In genomic region chr4:155235311-155236119, GRCm38 (mm10) we compare ENCODE assay signal across 9 mouse cellular contexts. TPM values are rescaled to one million over a fixed set of nuclear protein-coding genes. Genes with fewer than 3 reads are reported as not detected.
DNase-seq lines count a peak whose midpoint lies in the region; ATAC-seq and TF ChIP-seq lines count a peak whose summit lies in the region.
"Had no signal": no experiment of that assay in that cellular context is flagged by ENCODE, and none has a peak within 500 bp of the region (broad histone marks: within the 10 kb centered on the region; RNA-seq: fewer than 3 reads in every experiment).

No protein-coding gene starts in this region.

- H3K9ac ChIP-seq in CH12.LX (ENCODE audit: insufficient read depth, low read depth), result no peak overlapping the region
- H3K9ac ChIP-seq in heart, embryonic 13.5 days, result peak overlapping the region; percentile 79
- peak overlapping the region; percentile 45 for H3K9ac ChIP-seq in kidney, embryonic 15.5 days
- H3K9ac ChIP-seq in limb, embryonic 14.5 days (ENCODE audit: low read depth, low read length, severe bottlenecking), result peak overlapping the region; percentile 53
- H3K9ac ChIP-seq in midbrain, embryonic 14.5 days (replicated peaks; ENCODE audit: low read length), result peak overlapping the region; percentile 47

- TF ChIP-seq RAD21 in CH12.LX (IDR thresholded peaks at IDR 0.05; ENCODE audit: low read depth, low read length), result no peak

- H3K27me3 ChIP-seq in CH12.LX (replicated peaks), result peaks cover 27% of the 10 kb centered on the region
- no peaks in the 10 kb centered on the region for H3K27me3 ChIP-seq in forebrain, embryonic 10.5 days (ENCODE audit: poor library complexity, severe bottlenecking)
- H3K27me3 ChIP-seq in heart, embryonic 13.5 days (replicated peaks), result no peaks in the 10 kb centered on the region
- no peaks in the 10 kb centered on the region for H3K27me3 ChIP-seq in kidney, embryonic 15.5 days
- no peaks in the 10 kb centered on the region for H3K27me3 ChIP-seq in limb, embryonic 14.5 days (ENCODE audit: control insufficient read depth, insufficient read depth, low read length)
- no peaks in the 10 kb centered on the region for H3K27me3 ChIP-seq in midbrain, embryonic 14.5 days (ENCODE audit: control insufficient read depth, insufficient read depth, low read length)

- H3K4me1 ChIP-seq in CH12.LX (ENCODE audit: control insufficient read depth in 1 of 2, insufficient read depth in 2 of 2), result peaks cover 44 to 48% of the 10 kb centered on the region in 2 experiments
- peaks cover 59% of the 10 kb centered on the region for H3K4me1 ChIP-seq in forebrain, embryonic 10.5 days
- peaks cover 71% of the 10 kb centered on the region for H3K4me1 ChIP-seq in heart, embryonic 13.5 days
- H3K4me1 ChIP-seq in kidney, embryonic 15.5 days, result peaks cover 71% of the 10 kb centered on the region
- peaks cover 71% of the 10 kb centered on the region for H3K4me1 ChIP-seq in limb, embryonic 14.5 days (ENCODE audit: control insufficient read depth, insufficient read depth, low read length)
- H3K4me1 ChIP-seq in midbrain, embryonic 14.5 days (ENCODE audit: control insufficient read depth, insufficient read depth, low read length), result peaks cover 23% of the 10 kb centered on the region

- in situ Hi-C loops in CH12.LX (cut with MboI; ENCODE audit: low pct_ligation_motif_present, low pct_unique_long_range_greater_than_20kb, low sequenced_read_pairs), result loop anchor here (25.0 kb wide), 1 partner anchor 273 kb away; the partner anchor contains the start of genes Hes5 and Pank4

- no peak for DNase-seq in CH12.LX (ENCODE audit: extremely low read depth)
- peak; percentile 95 for DNase-seq in brain, embryonic 14.5 days (ENCODE audit: low read depth)
- DNase-seq in forebrain, embryonic 10.5 days (ENCODE audit: extremely low spot score, low spot score), result peak; percentile 83
- DNase-seq in limb, embryonic 14.5 days (ENCODE audit: low spot score), result peak; percentile 93
- DNase-seq in midbrain, embryonic 14.5 days, result peak; percentile 89
- peak; percentile 88 for DNase-seq in testis, postnatal 10 days (ENCODE audit: low spot score)

- H3K9me3 ChIP-seq in CH12.LX (replicated peaks; ENCODE audit: low read length), result no peaks in the 10 kb centered on the region
- no peaks in the 10 kb centered on the region for H3K9me3 ChIP-seq in forebrain, embryonic 10.5 days
- H3K9me3 ChIP-seq in heart, embryonic 13.5 days, result no peaks in the 10 kb centered on the region
- H3K9me3 ChIP-seq in kidney, embryonic 15.5 days (replicated peaks), result no peaks in the 10 kb centered on the region
- no peaks in the 10 kb centered on the region for H3K9me3 ChIP-seq in limb, embryonic 14.5 days (ENCODE audit: control insufficient read depth, low read length)
- H3K9me3 ChIP-seq in midbrain, embryonic 14.5 days (ENCODE audit: control insufficient read depth, low read length), result no peaks in the 10 kb centered on the region

- H3K4me3 ChIP-seq in CH12.LX (replicated peaks in 1 of 3; ENCODE audit: low read depth in 2 of 3, low read length in 2 of 3, poor library complexity in 1 of 3), result no peak overlapping the region
- H3K4me3 ChIP-seq in forebrain, embryonic 10.5 days, result peak overlapping the region; percentile 38
- H3K4me3 ChIP-seq in heart, embryonic 13.5 days, result peak overlapping the region; percentile 35
- 0 out of 2 replicates have a peak overlapping the region, but pooled peaks have one; percentile 13 for H3K4me3 ChIP-seq in kidney, embryonic 15.5 days (replicated peaks)
- peak overlapping the region; percentile 11; the same call in 1 of the 2 replicates for H3K4me3 ChIP-seq in limb, embryonic 14.5 days (replicated peaks; ENCODE audit: low read length)
- H3K4me3 ChIP-seq in midbrain, embryonic 14.5 days (replicated peaks; ENCODE audit: low read depth, low read length), result no peak overlapping the region
- H3K4me3 ChIP-seq: erythroblast, embryonic 14.5 days had no signal

- dilution Hi-C loops in CH12.LX (cut with MboI; ENCODE audit: extremely low pct_ligation_motif_present, extremely low pct_unique_long_range_greater_than_20kb, low sequenced_read_pairs), result no loop called here

- TF ChIP-seq CTCF in CH12.LX (conservative IDR thresholded peaks at IDR 0.05 in 1 of 2, IDR thresholded peaks at IDR 0.05 in 1 of 2; ENCODE audit: low read depth in 2 of 2, low read length in 2 of 2), result no peak
- TF ChIP-seq CTCF in brain, embryonic 14.5 days (IDR thresholded peaks at IDR 0.05; ENCODE audit: borderline replicate concordance, extremely low read depth, insufficient read depth, insufficient read length), result no peak

- H3K36me3 ChIP-seq in CH12.LX (replicated peaks in 1 of 2; ENCODE audit: control insufficient read depth in 1 of 2, insufficient read depth in 1 of 2, low read length in 1 of 2), result no peaks in the 10 kb centered on the region
- no peaks in the 10 kb centered on the region for H3K36me3 ChIP-seq in forebrain, embryonic 10.5 days (replicated peaks)
- no peaks in the 10 kb centered on the region for H3K36me3 ChIP-seq in heart, embryonic 13.5 days
- no peaks in the 10 kb centered on the region for H3K36me3 ChIP-seq in kidney, embryonic 15.5 days
- no peaks in the 10 kb centered on the region for H3K36me3 ChIP-seq in limb, embryonic 14.5 days (ENCODE audit: control insufficient read depth, insufficient read depth, low read length)
- no peaks in the 10 kb centered on the region for H3K36me3 ChIP-seq in midbrain, embryonic 14.5 days (ENCODE audit: control insufficient read depth, insufficient read depth, low read length)

- TF ChIP-seq POLR2A in CH12.LX (IDR thresholded peaks at IDR 0.05; ENCODE audit: low read depth, low read length), result no peak
- TF ChIP-seq POLR2A in brain, embryonic 14.5 days (IDR thresholded peaks at IDR 0.05; ENCODE audit: borderline replicate concordance, extremely low read depth, insufficient read depth, insufficient read length, poor library complexity, severe bottlenecking), result peak; percentile 26; the same call in 1 of the 2 replicates
- TF ChIP-seq POLR2A in limb, embryonic 14.5 days (IDR thresholded peaks at IDR 0.05; ENCODE audit: borderline replicate concordance, extremely low read depth, insufficient read depth, insufficient read length), result no peak

- no peak overlapping the region for H3K27ac ChIP-seq in CH12.LX (ENCODE audit: insufficient read depth, low read depth)
- peak overlapping the region; percentile 96 for H3K27ac ChIP-seq in forebrain, embryonic 10.5 days
- peak overlapping the region; percentile 100 for H3K27ac ChIP-seq in heart, embryonic 13.5 days (replicated peaks)
- peak overlapping the region; percentile 99 for H3K27ac ChIP-seq in kidney, embryonic 15.5 days
- H3K27ac ChIP-seq in limb, embryonic 14.5 days (replicated peaks; ENCODE audit: low read depth, low read length), result peak overlapping the region; percentile 99
- H3K27ac ChIP-seq in midbrain, embryonic 14.5 days (replicated peaks; ENCODE audit: low read depth, low read length), result peak overlapping the region; percentile 86

- H3K79me2 ChIP-seq in CH12.LX (replicated peaks; ENCODE audit: control insufficient read depth, extremely low read depth, insufficient read depth, poor library complexity, severe bottlenecking), result no peaks in the 10 kb centered on the region

- 31% methylated on average over 18 of the region's 18 CpGs for WGBS in forebrain, embryonic 10.5 days
- 5% methylated on average over 18 of the region's 18 CpGs for WGBS in heart, embryonic 13.5 days
- WGBS in kidney, embryonic 15.5 days, result 10% methylated on average over 18 of the region's 18 CpGs
- WGBS in limb, embryonic 14.5 days, result 13% methylated on average over 18 of the region's 18 CpGs
- 14% methylated on average over 18 of the region's 18 CpGs for WGBS in midbrain, embryonic 14.5 days

- peak; percentile 79 for ATAC-seq in heart, embryonic 13.5 days (ENCODE audit: extremely low read depth, insufficient number of reproducible peaks, low FRiP score, low TSS enrichment)
- ATAC-seq in kidney, embryonic 15.5 days (replicated peaks; ENCODE audit: low FRiP score), result peak; percentile 74
- ATAC-seq in limb, embryonic 14.5 days (ENCODE audit: low FRiP score, low read depth), result peak; percentile 80
- peak; percentile 80 for ATAC-seq in midbrain, embryonic 14.5 days (ENCODE audit: low FRiP score, low TSS enrichment)

- no peak; the same call in 1 of the 2 replicates for TF ChIP-seq EP300 in CH12.LX (IDR thresholded peaks at IDR 0.05; ENCODE audit: low read length)

- peak overlapping the region; percentile 13; the same call in 1 of the 2 replicates for H3K4me2 ChIP-seq in CH12.LX (ENCODE audit: insufficient read depth, low read depth, poor library complexity, severe bottlenecking)
- H3K4me2 ChIP-seq in heart, embryonic 13.5 days, result peak overlapping the region; percentile 67
- peak overlapping the region; percentile 49 for H3K4me2 ChIP-seq in kidney, embryonic 15.5 days
- H3K4me2 ChIP-seq in limb, embryonic 14.5 days (replicated peaks; ENCODE audit: low read depth, low read length, severe bottlenecking), result peak overlapping the region; percentile 44
- H3K4me2 ChIP-seq in midbrain, embryonic 14.5 days (ENCODE audit: low read length), result peak overlapping the region; percentile 41

RNA-seq across cellular contexts. Expression of gene Ski, which starts 13.1 kb away (rescaled TPM):
- 9.9 and 10.1 TPM in 2 replicates for total RNA-seq in CH12.LX (2012; rRNA removed)
- total RNA-seq in CH12.LX (2014; rRNA removed), result 3.3 and 4.1 TPM in 2 replicates
- polyA plus RNA-seq in CH12.LX (2012; ENCODE audit: insufficient read length, low read depth), result 14.1 and 17.9 TPM in 2 replicates
- polyA plus RNA-seq in brain, embryonic 14.5 days (2012; rRNA removed), result 38.6 and 55.2 TPM in 2 replicates
- 8.6 and 9.7 TPM in 2 replicates for polyA plus RNA-seq in forebrain, embryonic 10.5 days (2016; fragmentation: Nextera tagmentation; extraction: Ambion mirVana)
- 10.1 and 10.2 TPM in 2 replicates for polyA plus RNA-seq in heart, embryonic 13.5 days (2015; fragmentation: Nextera tagmentation; extraction: Ambion mirVana)
- 14.7 and 16.9 TPM in 2 replicates for polyA plus RNA-seq in kidney, embryonic 15.5 days (2015; fragmentation: Nextera tagmentation; extraction: Ambion mirVana)
- polyA plus RNA-seq in limb, embryonic 14.5 days (2012; rRNA removed), result 88.7 and 109 TPM in 2 replicates
- polyA plus RNA-seq in limb, embryonic 14.5 days (2014; fragmentation: Nextera tagmentation; extraction: Ambion mirVana), result 44.0 and 47.5 TPM in 2 replicates
- 14.3 and 15.4 TPM in 2 replicates for polyA plus RNA-seq in midbrain, embryonic 14.5 days (2014; fragmentation: Nextera tagmentation; extraction: Ambion mirVana)

RNA-seq across cellular contexts. Expression of gene Faap20, which starts 14.1 kb away (rescaled TPM):
- total RNA-seq in CH12.LX (2012; rRNA removed) (42.1 and 45.0 TPM in 2 replicates), CH12.LX (2014; rRNA removed) (24.1 and 31.0 TPM in 2 replicates)
- 35.7 and 36.4 TPM in 2 replicates for polyA plus RNA-seq in CH12.LX (2012; ENCODE audit: insufficient read length, low read depth)
- polyA plus RNA-seq in brain, embryonic 14.5 days (2012; rRNA removed), result 71.9 and 96.0 TPM in 2 replicates
- 108 and 110 TPM in 2 replicates for polyA plus RNA-seq in forebrain, embryonic 10.5 days (2016; fragmentation: Nextera tagmentation; extraction: Ambion mirVana)
- 63.2 and 71.1 TPM in 2 replicates for polyA plus RNA-seq in heart, embryonic 13.5 days (2015; fragmentation: Nextera tagmentation; extraction: Ambion mirVana)
- 66.2 and 68.8 TPM in 2 replicates for polyA plus RNA-seq in kidney, embryonic 15.5 days (2015; fragmentation: Nextera tagmentation; extraction: Ambion mirVana)
- 64.6 and 85.1 TPM in 2 replicates for polyA plus RNA-seq in limb, embryonic 14.5 days (2012; rRNA removed)
- polyA plus RNA-seq in limb, embryonic 14.5 days (2014; fragmentation: Nextera tagmentation; extraction: Ambion mirVana), result 72.5 and 84.8 TPM in 2 replicates
- polyA plus RNA-seq in midbrain, embryonic 14.5 days (2014; fragmentation: Nextera tagmentation; extraction: Ambion mirVana), result 74.1 and 85.6 TPM in 2 replicates

Comparison
In these comparisons a context has a peak if more than half of its experiments do, and no peak if none do; other contexts are left out.
1. H3K4me2 ChIP-seq: peak in every context shown above with its lines; median percentile 67 in heart, embryonic 13.5 days; 49 in kidney, embryonic 15.5 days; 44 in limb, embryonic 14.5 days; 41 in midbrain, embryonic 14.5 days; 13 in CH12.LX.
2. H3K4me3 ChIP-seq: peak in forebrain, embryonic 10.5 days (single experiment), heart, embryonic 13.5 days (single experiment), kidney, embryonic 15.5 days (single experiment) and limb, embryonic 14.5 days (single experiment); none in CH12.LX (0 of 3) and midbrain, embryonic 14.5 days (single experiment).
3. Peak in every context shown above with its lines, with median percentiles within 50 percentile points of each other: ATAC-seq.